Mouse (Mus musculus) heart, embryonic 13.5 days (tissue): ENCODE results near the gene Mtus2. TPM values are rescaled to one million over a fixed set of nuclear protein-coding genes. Genes with fewer than 3 reads are reported as not detected.

ENCODE experiments used
- polyA plus RNA-seq: library from polyadenylated mRNA; unstranded; fragments of >200 nt; fragmentation: Nextera tagmentation; extraction: Ambion mirVana; gene quantifications from 2 replicates; pipeline ENCODE4 v1.2.1, GENCODE M21; 2015

Mtus2 gene
- polyA plus RNA-seq, 1 experiment from 2014 or later = 102 TPM

Other genes starting within 250 kb of the Mtus2 start
- gene Flt1, start 231.3 kb upstream of the Mtus2 start, polyA plus RNA-seq = 19.4 and 20.1 TPM in 2 replicates
- gene Pomp, start 96.9 kb upstream of the Mtus2 start, polyA plus RNA-seq = 303 and 356 TPM in 2 replicates
- gene Slc46a3, start 62.5 kb upstream of the Mtus2 start, polyA plus RNA-seq = 2.5 and 3.5 TPM in 2 replicates